Mouse (Mus musculus): ENCODE measurements around the gene Magi2.

The Magi2 gene

GRCm38 (mm10) chr5:19746865-19747514, 520.2 kb downstream of the Magi2 start:
- DNase-seq (ENCODE audit: low read depth, low spot score): no peak

DNA sequence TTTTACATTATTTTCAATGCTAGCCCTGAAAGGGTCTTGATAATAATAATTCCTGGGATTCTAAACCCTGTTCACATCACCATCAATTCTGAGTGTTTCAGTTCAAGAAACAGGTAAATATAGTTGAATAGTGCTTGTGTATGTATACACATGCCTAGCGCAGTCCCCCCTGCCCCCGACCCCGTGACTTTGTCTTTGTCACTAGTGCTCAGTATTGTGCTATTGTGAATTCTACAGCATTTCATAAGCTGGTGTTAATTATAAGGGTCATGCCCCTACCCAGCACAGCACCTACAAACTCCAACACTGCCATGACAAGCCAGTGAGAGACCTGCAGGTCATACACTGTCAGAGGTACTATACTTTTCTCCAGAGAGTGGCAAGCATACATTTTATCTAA, 520.8 kb downstream of the Magi2 start:
- no peak for DNase-seq (ENCODE audit: low read depth, low spot score)

DNA sequence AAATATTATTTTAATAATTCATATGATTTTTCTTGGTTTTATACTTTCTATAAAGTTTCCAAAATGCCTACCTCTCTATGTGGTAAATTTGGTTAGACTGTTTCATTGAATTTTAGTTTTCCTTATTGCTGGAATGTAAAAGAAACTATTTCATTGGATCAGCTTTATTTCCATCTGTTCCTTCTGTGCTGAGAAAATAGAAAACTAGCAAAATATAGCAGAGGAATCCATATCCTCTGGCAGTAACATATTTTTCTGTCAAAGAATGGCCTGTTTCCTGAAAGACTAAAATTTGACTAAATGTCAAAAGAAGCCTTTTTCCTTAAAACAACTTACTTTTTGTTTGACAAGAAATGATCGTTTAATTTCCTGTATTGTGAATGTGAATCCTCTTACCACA, 552.4 kb downstream of the Magi2 start:
- no peak for DNase-seq (ENCODE audit: low read depth, low spot score)

DNA sequence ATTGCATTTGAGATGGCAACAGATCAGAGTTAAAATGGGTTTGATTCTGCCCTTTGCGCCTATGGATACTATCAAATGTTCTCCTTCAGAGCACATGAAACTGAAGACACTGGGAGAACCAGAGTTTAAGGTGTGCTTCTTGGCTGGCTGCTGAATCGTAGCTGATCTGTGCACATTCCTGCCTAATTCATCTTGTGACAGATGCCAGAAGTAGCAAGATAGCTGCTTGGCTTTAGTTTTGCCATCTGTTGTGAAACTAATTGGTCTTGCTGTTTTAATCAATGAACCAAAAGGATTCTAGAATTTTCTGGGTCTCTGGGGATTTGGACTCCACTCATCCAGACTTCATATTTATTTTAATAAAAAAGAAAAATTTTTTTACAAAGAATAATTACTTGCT, 553.2 kb downstream of the Magi2 start:
- DNase-seq (ENCODE audit: low read depth, low spot score): no peak

DNA sequence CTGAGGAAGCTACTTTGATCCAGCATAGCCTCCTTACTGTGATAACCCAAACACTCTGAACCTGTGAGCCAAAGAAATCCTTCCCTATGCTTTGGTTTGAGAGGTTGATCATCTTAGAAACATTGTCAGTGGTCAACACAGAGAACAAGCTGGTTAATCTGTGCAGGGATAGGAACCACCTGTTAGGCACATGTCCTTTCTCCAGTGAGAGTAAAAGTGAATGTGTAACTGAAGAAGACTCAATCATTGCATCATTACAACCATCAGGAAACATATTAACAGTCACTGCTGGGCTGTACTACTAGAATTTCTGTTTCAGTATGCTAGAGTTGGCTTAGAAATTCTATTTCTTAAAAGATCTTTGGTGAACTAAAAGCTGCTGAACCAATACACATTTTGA, 558.5 kb downstream of the Magi2 start:
- no peak for DNase-seq (ENCODE audit: low read depth, low spot score)

- DNase-seq (ENCODE audit: low read depth, low spot score): no peak
Observed at GRCm38 (mm10) chr5:19787522-19788144, 560.8 kb downstream of the Magi2 start.

- no peak for DNase-seq (ENCODE audit: low read depth, low spot score)
Observed at GRCm38 (mm10) chr5:19803052-19803769, 576.4 kb downstream of the Magi2 start.

- no peak for DNase-seq (ENCODE audit: low read depth, low spot score)
Observed at GRCm38 (mm10) chr5:19822502-19822901, 595.7 kb downstream of the Magi2 start.

DNA sequence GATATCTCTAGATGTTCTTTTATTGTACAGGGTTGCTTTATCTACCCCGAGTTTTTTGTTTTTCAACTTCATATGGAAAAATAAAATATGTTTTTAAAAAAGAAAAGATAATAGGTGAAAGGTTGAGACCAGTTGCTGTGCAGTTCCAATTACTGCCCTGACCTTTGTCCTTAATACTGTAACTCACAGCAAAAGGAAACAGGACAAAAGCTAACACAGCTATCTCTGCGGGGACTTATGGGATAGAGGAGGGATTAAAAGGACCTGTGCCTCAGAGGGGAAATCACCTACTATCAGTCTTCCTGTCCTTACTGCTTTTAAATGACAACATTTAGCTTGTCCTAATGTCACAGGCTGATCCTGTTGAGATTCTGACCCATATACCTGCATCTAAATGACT, 599.1 kb downstream of the Magi2 start:
- DNase-seq (ENCODE audit: low read depth, low spot score): no peak

DNA sequence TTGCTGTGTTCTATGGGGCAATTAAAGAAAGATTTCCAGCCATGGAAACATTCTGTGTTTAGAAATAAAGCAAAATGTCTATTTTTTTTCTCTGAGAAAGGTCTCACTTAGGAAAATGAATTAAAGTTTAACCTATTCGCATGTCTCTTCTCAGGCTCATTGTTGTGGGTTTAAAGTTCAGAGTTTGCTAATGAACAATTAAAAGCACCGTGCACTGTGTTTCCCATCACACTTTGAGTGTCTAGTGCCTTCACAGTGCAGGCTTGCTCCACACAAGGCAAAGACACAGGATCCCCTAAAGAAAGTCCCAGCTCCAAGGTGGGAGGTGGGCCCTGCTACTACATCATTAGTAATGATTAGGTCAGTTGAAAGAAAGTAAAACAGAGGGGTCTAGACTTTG, 602.5 kb downstream of the Magi2 start:
- no peak for DNase-seq (ENCODE audit: low read depth, low spot score)

- DNase-seq (ENCODE audit: low read depth, low spot score): no peak
Observed at GRCm38 (mm10) chr5:19862854-19863253, 636.0 kb downstream of the Magi2 start.

DNA sequence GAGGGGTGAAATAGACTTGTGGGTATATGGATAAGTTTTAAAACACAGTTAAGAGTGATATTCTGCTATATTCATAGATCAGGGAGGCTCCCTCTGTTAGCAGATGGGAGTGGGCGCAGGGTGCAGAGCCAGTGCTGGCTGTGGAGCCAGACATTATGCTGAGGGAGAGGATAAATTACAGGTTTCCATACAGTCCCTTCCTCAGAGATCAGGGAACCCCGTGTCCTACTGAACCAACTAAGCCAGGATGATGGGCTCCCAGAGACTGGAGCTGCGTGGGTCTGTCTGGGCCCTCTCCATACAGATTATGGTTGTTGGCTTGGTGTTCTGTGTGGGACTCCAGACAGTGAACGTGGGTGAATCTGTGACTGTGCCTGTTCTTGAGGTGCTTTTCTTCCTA, 643.6 kb downstream of the Magi2 start:
- no peak for DNase-seq (ENCODE audit: low read depth, low spot score)

DNA sequence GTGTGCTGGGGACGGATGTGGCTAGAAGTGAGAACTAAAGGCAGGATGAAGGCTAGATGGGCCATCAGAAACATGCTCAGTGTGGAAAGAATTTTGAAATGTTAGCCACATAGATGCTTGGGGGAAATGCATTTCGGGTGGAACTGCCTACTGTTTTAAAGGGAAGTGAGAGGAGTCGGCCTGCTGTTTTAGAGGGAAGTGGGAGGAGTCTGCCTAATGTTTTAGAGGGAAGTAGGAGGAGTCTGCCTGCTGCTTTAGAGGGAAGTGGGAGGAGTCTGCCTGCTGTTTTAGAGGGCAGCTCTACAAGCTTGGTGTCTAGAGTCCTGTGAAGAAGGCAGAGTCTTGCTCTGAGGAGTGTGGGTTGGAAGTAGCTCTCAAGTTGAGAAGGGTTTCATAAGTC, 664.9 kb downstream of the Magi2 start:
- DNase-seq (ENCODE audit: low read depth, low spot score): no peak

GRCm38 (mm10) chr5:19895893-19896292, 669.1 kb downstream of the Magi2 start:
- no peak for DNase-seq (ENCODE audit: low read depth, low spot score)

DNA sequence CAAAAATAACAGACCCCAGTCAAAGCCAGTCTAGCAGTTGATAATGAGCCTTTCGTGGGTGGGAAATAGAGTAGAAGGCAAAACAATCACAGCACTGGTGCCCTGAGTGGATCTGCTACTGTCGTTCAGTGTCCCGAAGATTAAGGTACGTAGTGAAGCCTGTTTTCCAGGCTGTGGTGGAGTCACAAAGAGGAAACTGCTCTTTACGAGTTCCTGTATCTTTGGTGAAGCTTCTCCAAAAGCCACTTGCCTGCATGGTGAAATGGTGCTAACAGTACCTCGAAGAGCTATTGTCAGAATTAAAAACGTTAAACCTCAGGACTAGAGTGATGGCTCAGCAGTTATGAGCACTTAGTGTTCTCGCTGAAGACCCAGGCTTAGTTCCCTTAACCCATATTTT, 674.8 kb downstream of the Magi2 start:
- no peak for DNase-seq (ENCODE audit: low read depth, low spot score)

- no peak for DNase-seq (ENCODE audit: low read depth, low spot score)
Observed at GRCm38 (mm10) chr5:19906636-19907035, 679.8 kb downstream of the Magi2 start.

- no peak for DNase-seq (ENCODE audit: low read depth, low spot score)
Observed at GRCm38 (mm10) chr5:19907381-19907982, 680.6 kb downstream of the Magi2 start.

DNA sequence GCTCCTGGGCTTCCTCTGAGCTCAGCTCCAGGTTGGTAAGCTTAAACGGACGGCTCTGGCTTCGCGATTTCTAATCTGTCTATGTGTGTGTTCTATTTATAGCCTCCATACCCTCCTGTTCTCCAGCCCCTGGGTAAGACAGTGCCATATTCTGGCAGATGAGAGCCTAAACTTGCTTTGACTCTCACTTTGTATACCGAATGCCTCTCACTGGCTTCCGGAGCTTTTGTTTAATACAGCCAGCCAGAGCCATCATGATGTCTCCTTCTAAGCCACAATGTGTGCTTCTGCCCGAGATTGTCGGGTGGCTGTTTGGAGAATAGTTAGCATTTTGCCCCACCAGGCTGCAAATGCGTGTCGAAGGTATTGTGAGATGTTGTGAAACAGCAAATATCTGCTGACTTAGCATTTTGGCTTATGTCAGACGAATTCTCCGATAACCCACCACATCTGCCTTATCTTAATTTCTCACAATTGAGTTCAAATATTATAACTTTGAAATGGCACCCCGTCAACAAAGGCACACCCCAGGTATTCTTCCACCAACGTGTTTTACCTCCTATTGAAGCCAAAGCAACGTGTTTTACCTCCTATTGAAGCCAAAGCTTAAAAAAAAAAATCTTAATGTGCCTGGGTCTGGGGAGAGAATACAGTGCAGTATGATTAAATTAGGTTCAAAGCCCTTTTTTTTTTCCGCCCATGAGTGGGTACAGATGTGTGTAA, 681.3 kb downstream of the Magi2 start:
- DNase-seq (ENCODE audit: low read depth, low spot score): no peak

GRCm38 (mm10) chr5:19908706-19909060, 681.8 kb downstream of the Magi2 start:
- no peak for DNase-seq (ENCODE audit: low read depth, low spot score)

GRCm38 (mm10) chr5:19909071-19909470, 682.2 kb downstream of the Magi2 start:
- DNase-seq (ENCODE audit: low read depth, low spot score): no peak

GRCm38 (mm10) chr5:19909664-19910063, 682.8 kb downstream of the Magi2 start:
- DNase-seq (ENCODE audit: low read depth, low spot score): no peak

DNA sequence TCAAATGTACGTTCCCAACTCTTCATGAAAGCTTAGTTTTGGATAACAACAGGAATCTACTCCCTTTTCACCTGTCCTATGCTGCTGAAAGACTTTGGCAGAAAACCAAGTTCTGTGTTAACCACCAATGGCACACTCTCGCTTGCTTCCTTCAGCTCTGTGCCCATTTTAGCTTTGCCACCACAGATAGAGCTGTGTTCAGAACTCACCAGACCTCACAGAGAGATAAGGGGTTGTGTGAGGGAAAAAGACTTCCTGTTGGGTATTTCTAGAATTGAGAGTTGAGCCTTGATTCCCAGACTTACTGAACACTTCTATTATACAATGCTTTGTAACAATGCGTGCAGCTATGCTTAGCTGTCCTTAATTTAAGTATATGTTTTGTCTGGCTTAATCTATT, 705.3 kb downstream of the Magi2 start:
- DNase-seq (ENCODE audit: low read depth, low spot score): no peak

Data from 3T3-L1 (cell line).